In genomic region chr9:46329250-46329648, GRCm38 (mm10) we compare ENCODE assay signal across 9 mouse cellular contexts. TPM values are rescaled to one million over a fixed set of nuclear protein-coding genes. Genes with fewer than 3 reads are reported as not detected.
DNase-seq lines count a peak whose midpoint lies in the region; ATAC-seq and TF ChIP-seq lines count a peak whose summit lies in the region.
"Had no signal": no experiment of that assay in that cellular context is flagged by ENCODE, and none has a peak within 500 bp of the region (broad histone marks: within the 10 kb centered on the region; RNA-seq: fewer than 3 reads in every experiment).

No protein-coding gene starts in this region.

- TF ChIP-seq POLR2A in limb, embryonic 14.5 days (IDR thresholded peaks at IDR 0.05; ENCODE audit: borderline replicate concordance, extremely low read depth, insufficient read depth, insufficient read length), result no peak

- H3K27me3 ChIP-seq in heart, embryonic 13.5 days (replicated peaks), result peaks cover 24% of the 10 kb centered on the region
- H3K27me3 ChIP-seq in limb, embryonic 14.5 days (ENCODE audit: control insufficient read depth, insufficient read depth, low read length), result no peaks in the 10 kb centered on the region
- H3K27me3 ChIP-seq in neural tube, embryonic 15.5 days (replicated peaks), result no peaks in the 10 kb centered on the region

- peak overlapping the region; percentile 80 for H3K9ac ChIP-seq in heart, embryonic 13.5 days
- peak overlapping the region; percentile 61 for H3K9ac ChIP-seq in limb, embryonic 14.5 days (ENCODE audit: low read depth, low read length, severe bottlenecking)
- H3K9ac ChIP-seq in neural tube, embryonic 15.5 days (replicated peaks), result peak overlapping the region; percentile 36

- peak overlapping the region; percentile 62 for H3K4me3 ChIP-seq in brown adipose tissue, adult 24 weeks (ENCODE audit: insufficient read depth, low read depth, low read length)
- H3K4me3 ChIP-seq in heart, embryonic 13.5 days, result peak overlapping the region; percentile 53
- peak overlapping the region; percentile 36 for H3K4me3 ChIP-seq in limb, embryonic 14.5 days (replicated peaks; ENCODE audit: low read length)
- peak overlapping the region; percentile 15 for H3K4me3 ChIP-seq in neural tube, embryonic 15.5 days (replicated peaks)

- DNase-seq in cerebellum, adult 11-12 months, result peak; percentile 50
- no peak for DNase-seq in cerebellum, adult 9-10 months
- DNase-seq in limb, embryonic 14.5 days (ENCODE audit: low spot score), result peak; percentile 19
- no peak for DNase-seq in frontal cortex, adult 2 months (ENCODE audit: extremely low spot score in 1 of 2, low spot score in 1 of 2)
- no peak for DNase-seq in thymus, postnatal 4 days

- H3K36me3 ChIP-seq in heart, embryonic 13.5 days, result no peaks in the 10 kb centered on the region
- H3K36me3 ChIP-seq in limb, embryonic 14.5 days (ENCODE audit: control insufficient read depth, insufficient read depth, low read length), result no peaks in the 10 kb centered on the region
- no peaks in the 10 kb centered on the region for H3K36me3 ChIP-seq in neural tube, embryonic 15.5 days

- H3K4me2 ChIP-seq in heart, embryonic 13.5 days, result peak overlapping the region; percentile 82
- peak overlapping the region; percentile 63 for H3K4me2 ChIP-seq in limb, embryonic 14.5 days (replicated peaks; ENCODE audit: low read depth, low read length, severe bottlenecking)
- H3K4me2 ChIP-seq in neural tube, embryonic 15.5 days, result peak overlapping the region; percentile 54

- no peaks in the 10 kb centered on the region for H3K9me3 ChIP-seq in heart, embryonic 13.5 days
- no peaks in the 10 kb centered on the region for H3K9me3 ChIP-seq in limb, embryonic 14.5 days (ENCODE audit: control insufficient read depth, low read length)
- H3K9me3 ChIP-seq in neural tube, embryonic 15.5 days (replicated peaks), result no peaks in the 10 kb centered on the region

- ATAC-seq in heart, embryonic 13.5 days (ENCODE audit: extremely low read depth, insufficient number of reproducible peaks, low FRiP score, low TSS enrichment), result no peak
- peak; percentile 72 for ATAC-seq in limb, embryonic 14.5 days (ENCODE audit: low FRiP score, low read depth)
- no peak; the same call in 1 of the 2 replicates for ATAC-seq in neural tube, embryonic 15.5 days (ENCODE audit: low FRiP score)

- H3K4me1 ChIP-seq in brown adipose tissue, adult 24 weeks (ENCODE audit: control insufficient read depth, insufficient read depth, insufficient read length, low read length), result no peaks in the 10 kb centered on the region
- peaks cover 20% of the 10 kb centered on the region for H3K4me1 ChIP-seq in heart, embryonic 13.5 days
- peaks cover 12% of the 10 kb centered on the region for H3K4me1 ChIP-seq in limb, embryonic 14.5 days (ENCODE audit: control insufficient read depth, insufficient read depth, low read length)
- H3K4me1 ChIP-seq in neural tube, embryonic 15.5 days, result peaks cover 22% of the 10 kb centered on the region

- 0 out of 2 replicates have a peak overlapping the region, but pooled peaks have one; percentile 39 for H3K27ac ChIP-seq in brown adipose tissue, adult 24 weeks (replicated peaks; ENCODE audit: low read depth, low read length)
- H3K27ac ChIP-seq in heart, embryonic 13.5 days (replicated peaks), result peak overlapping the region; percentile 67
- peak overlapping the region; percentile 35; the same call in 1 of the 2 replicates for H3K27ac ChIP-seq in limb, embryonic 14.5 days (replicated peaks; ENCODE audit: low read depth, low read length)
- H3K27ac ChIP-seq in neural tube, embryonic 15.5 days (replicated peaks), result peak overlapping the region; percentile 75

- WGBS in heart, embryonic 13.5 days, result 3% methylated on average over 19 of the region's 19 CpGs
- 5% methylated on average over 19 of the region's 19 CpGs for WGBS in limb, embryonic 14.5 days
- WGBS in neural tube, embryonic 15.5 days, result 3% methylated on average over 19 of the region's 19 CpGs

RNA-seq across cellular contexts. Expression of gene 4931429L15Rik, which starts 9.5 kb away (rescaled TPM):
- polyA plus RNA-seq in brown adipose tissue, adult 24 weeks (2012; ENCODE audit: insufficient read depth, insufficient read length, missing spikeins), result not detected in 2 replicates
- polyA plus RNA-seq in heart, embryonic 13.5 days (2015; fragmentation: Nextera tagmentation; extraction: Ambion mirVana), result not detected in 2 replicates
- polyA plus RNA-seq in limb, embryonic 14.5 days (2012; rRNA removed), result not detected in 2 replicates
- polyA plus RNA-seq in limb, embryonic 14.5 days (2014; fragmentation: Nextera tagmentation; extraction: Ambion mirVana), result not detected in 2 replicates
- polyA plus RNA-seq in neural tube, embryonic 15.5 days (2015; fragmentation: Nextera tagmentation; extraction: Ambion mirVana), result not detected in 2 replicates
- 0.04 TPM in 1 of 2 replicates, not detected in the other for polyA plus RNA-seq in frontal cortex, adult 2 months (2012; rRNA removed)
- polyA plus RNA-seq: erythroblast, embryonic 14.5 days had no signal

RNA-seq across cellular contexts. Expression of gene Bud13, which starts 46.4 kb away (rescaled TPM):
- polyA plus RNA-seq in brown adipose tissue, adult 24 weeks (2012; ENCODE audit: insufficient read depth, insufficient read length, missing spikeins), result 6.6 and 6.9 TPM in 2 replicates
- polyA plus RNA-seq in heart, embryonic 13.5 days (2015; fragmentation: Nextera tagmentation; extraction: Ambion mirVana), result 14.3 and 15.4 TPM in 2 replicates
- 23.1 and 23.4 TPM in 2 replicates for polyA plus RNA-seq in limb, embryonic 14.5 days (2012; rRNA removed)
- polyA plus RNA-seq in limb, embryonic 14.5 days (2014; fragmentation: Nextera tagmentation; extraction: Ambion mirVana), result 19.2 and 23.7 TPM in 2 replicates
- polyA plus RNA-seq in neural tube, embryonic 15.5 days (2015; fragmentation: Nextera tagmentation; extraction: Ambion mirVana), result 14.5 and 16.4 TPM in 2 replicates
- 9.7 and 10.5 TPM in 2 replicates for polyA plus RNA-seq in frontal cortex, adult 2 months (2012; rRNA removed)

RNA-seq across cellular contexts. Expression of gene Zpr1, which starts 56.4 kb away (rescaled TPM):
- 17.0 and 18.9 TPM in 2 replicates for polyA plus RNA-seq in brown adipose tissue, adult 24 weeks (2012; ENCODE audit: insufficient read depth, insufficient read length, missing spikeins)
- 33.4 and 36.2 TPM in 2 replicates for polyA plus RNA-seq in heart, embryonic 13.5 days (2015; fragmentation: Nextera tagmentation; extraction: Ambion mirVana)
- 28.2 and 38.7 TPM in 2 replicates for polyA plus RNA-seq in limb, embryonic 14.5 days (2012; rRNA removed)
- polyA plus RNA-seq in limb, embryonic 14.5 days (2014; fragmentation: Nextera tagmentation; extraction: Ambion mirVana), result 54.2 and 59.9 TPM in 2 replicates
- 56.5 and 57.1 TPM in 2 replicates for polyA plus RNA-seq in neural tube, embryonic 15.5 days (2015; fragmentation: Nextera tagmentation; extraction: Ambion mirVana)
- 38.3 and 41.7 TPM in 2 replicates for polyA plus RNA-seq in frontal cortex, adult 2 months (2012; rRNA removed)

Comparison
In these comparisons a context has a peak if more than half of its experiments do, and no peak if none do; other contexts are left out.
1. DNase-seq: peak in cerebellum, adult 11-12 months (single experiment) and limb, embryonic 14.5 days (single experiment); none in cerebellum, adult 9-10 months (single experiment), frontal cortex, adult 2 months (0 of 2) and thymus, postnatal 4 days (single experiment).
2. Peak in every context shown above with its lines, with median percentiles within 50 percentile points of each other: H3K27ac ChIP-seq, H3K4me3 ChIP-seq, H3K4me2 ChIP-seq and H3K9ac ChIP-seq.